Mouse (Mus musculus) forebrain, embryonic 11.5 days (tissue): Measurements from ENCODE around the gene Trabd2b. TPM values are rescaled to one million over a fixed set of nuclear protein-coding genes. Genes with fewer than 3 reads are reported as not detected.
A peak's percentile ranks its signal among the peaks of the same experiment; 100 is the strongest.

Source experiments
- ATAC-seq: fragments of 200-750 bp; cut with Nextera tagmentation; replicated peaks from 2 replicates; pipeline ENCODE4 v1.8.0; 2017; ENCODE audit warnings: moderate TSS enrichment; ENCODE audit not compliant: low FRiP score
- DNase-seq: peaks from one replicate; pipeline ENCODE4 v3.0.0-alpha.2; 2017; ENCODE audit warnings: low spot score
- H3K27ac ChIP-seq: fragments of 300-500 bp; sonication (generic); 2 replicates; pipeline ENCODE4 v1.5.1; 2014; ENCODE audit warnings: low read depth, low read length
- H3K27me3 ChIP-seq: fragments of 300-500 bp; sonication (generic); 2 replicates; pipeline ENCODE4 v1.6.1; 2014; ENCODE audit warnings: mild to moderate bottlenecking, low read length, mixed read lengths; ENCODE audit not compliant: control insufficient read depth, insufficient read depth
- H3K36me3 ChIP-seq: fragments of 300-500 bp; sonication (generic); 2 replicates; pipeline ENCODE4 v1.6.1; 2014; ENCODE audit warnings: mild to moderate bottlenecking, low read length, moderate library complexity, mixed read lengths; ENCODE audit not compliant: control insufficient read depth, insufficient read depth
- H3K4me1 ChIP-seq: fragments of 300-500 bp; sonication (generic); replicated peaks from 2 replicates; pipeline ENCODE4 v1.6.1; 2014; ENCODE audit warnings: low read length, mixed read lengths; ENCODE audit not compliant: control insufficient read depth, insufficient read depth
- H3K4me2 ChIP-seq: fragments of 300-500 bp; sonication (generic); 2 replicates; pipeline ENCODE4 v1.6.1; 2014; ENCODE audit warnings: low read depth, mild to moderate bottlenecking, low read length, moderate library complexity, mixed read lengths; ENCODE audit not compliant: severe bottlenecking
- H3K4me3 ChIP-seq: fragments of 300-500 bp; sonication (generic); 2 replicates; pipeline ENCODE4 v1.5.1; 2014; ENCODE audit warnings: low read depth, low read length
- H3K9ac ChIP-seq: fragments of 300-500 bp; sonication (generic); 2 replicates; pipeline ENCODE4 v1.6.1; 2014; ENCODE audit warnings: low read length
- H3K9me3 ChIP-seq: fragments of 300-500 bp; sonication (generic); 2 replicates; pipeline ENCODE4 v1.6.1; 2016; ENCODE audit warnings: low read length, mixed read lengths; ENCODE audit not compliant: control insufficient read depth
- WGBS: fragments of 180-500 bp; shearing (Covaris S2); extraction: QIAGEN DNeasy Blood & Tissue Kit; methylation state at CpG from one replicate; pipeline ENCODE4 v1.1.7; 2014; 5-methylcytosine and 5-hydroxymethylcytosine counted together
- polyA plus RNA-seq: library from polyadenylated mRNA; unstranded; fragments of >200 nt; fragmentation: Nextera tagmentation; extraction: Ambion mirVana; gene quantifications from 2 replicates; pipeline ENCODE4 v1.2.1, GENCODE M21; 2014

Gene Trabd2b
- polyA plus RNA-seq, 1 experiment from 2014 or later: 1.4 TPM

- DNase-seq: no peak
- no peaks in the 10 kb centered on the region for H3K27me3 ChIP-seq
- H3K36me3 ChIP-seq: no peaks in the 10 kb centered on the region
- no peak overlapping the region for H3K27ac ChIP-seq
- 68% methylated on average over 2 of the region's 2 CpGs for WGBS
- no peaks in the 10 kb centered on the region for H3K9me3 ChIP-seq
- ATAC-seq: no peak
- H3K4me3 ChIP-seq: no peak overlapping the region
- no peak overlapping the region for H3K9ac ChIP-seq
- no peaks in the 10 kb centered on the region for H3K4me1 ChIP-seq
- no peak overlapping the region for H3K4me2 ChIP-seq
Measured at GRCm38 (mm10) chr4:114442186-114442585, 35.7 kb downstream of the Trabd2b start.

DNA sequence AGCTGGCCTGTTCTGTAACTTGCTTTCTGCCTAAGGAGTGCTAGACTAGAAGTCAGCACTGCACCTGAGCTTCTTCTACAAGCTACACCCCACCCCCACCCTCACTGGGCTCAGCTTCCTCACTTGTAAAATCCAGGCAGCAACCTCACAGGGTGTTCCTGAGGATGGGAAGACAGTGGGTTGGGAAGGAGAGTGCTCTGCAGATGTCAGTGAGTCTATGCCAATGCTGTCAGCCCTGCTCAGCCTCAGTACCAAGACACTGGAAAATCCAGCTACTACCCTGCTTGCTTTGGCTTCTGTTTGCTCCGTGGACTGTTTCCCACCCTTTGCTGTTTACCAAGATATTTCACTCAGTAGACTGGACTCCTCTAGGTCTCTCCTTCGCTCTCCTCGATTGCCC is 36.1 kb downstream of the Trabd2b start:
- Histone ChIP-seq H3K4me2 (no peak overlapping the region), H3K27me3 (no peaks in the 10 kb centered on the region), H3K27ac (no peak overlapping the region), H3K4me3 (no peak overlapping the region), H3K36me3 (no peaks in the 10 kb centered on the region), H3K9me3 (no peaks in the 10 kb centered on the region), H3K4me1 (no peaks in the 10 kb centered on the region), H3K9ac (no peak overlapping the region)
- DNase-seq (no peak), ATAC-seq (no peak)
- WGBS: 88% methylated on average over 3 of the region's 3 CpGs

- Histone ChIP-seq H3K9me3 (no peaks in the 10 kb centered on the region), H3K4me1 (no peaks in the 10 kb centered on the region), H3K4me3 (no peak overlapping the region), H3K36me3 (no peaks in the 10 kb centered on the region), H3K27me3 (no peaks in the 10 kb centered on the region), H3K9ac (no peak overlapping the region), H3K27ac (no peak overlapping the region), H3K4me2 (no peak overlapping the region)
- 91% methylated on average over 9 of the region's 9 CpGs for WGBS
- DNase-seq: no peak
- no peak for ATAC-seq
Measured at GRCm38 (mm10) chr4:114448393-114449052, 42.0 kb downstream of the Trabd2b start.

DNA sequence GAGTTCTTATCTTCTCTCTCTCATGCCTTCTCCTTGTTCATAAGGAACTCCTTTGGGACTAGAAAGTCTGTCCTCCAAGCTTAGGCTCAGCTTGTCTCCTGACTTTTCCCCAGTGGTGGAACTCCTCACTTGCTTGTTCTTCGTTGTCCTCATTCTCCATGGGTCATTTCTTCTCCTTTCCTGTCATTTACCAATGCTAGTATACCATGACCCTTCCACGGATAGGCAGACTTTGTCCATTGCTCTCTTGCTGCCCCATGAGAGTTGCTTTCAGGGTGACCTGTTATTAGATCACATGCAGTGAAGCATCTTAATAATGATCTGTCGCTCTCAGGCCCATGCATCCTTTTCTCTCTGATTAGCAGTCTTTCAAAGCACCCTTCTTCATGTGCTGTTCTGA is 46.6 kb downstream of the Trabd2b start:
- H3K27me3 ChIP-seq: no peaks in the 10 kb centered on the region
- no peak for ATAC-seq
- no peak overlapping the region for H3K9ac ChIP-seq

GRCm38 (mm10) chr4:114454016-114454415 is 47.5 kb downstream of the Trabd2b start:
- Histone ChIP-seq H3K4me3 (no peak overlapping the region), H3K27me3 (no peaks in the 10 kb centered on the region), H3K4me2 (no peak overlapping the region), H3K27ac (no peak overlapping the region), H3K36me3 (no peaks in the 10 kb centered on the region), H3K9ac (no peak overlapping the region), H3K4me1 (no peaks in the 10 kb centered on the region), H3K9me3 (no peaks in the 10 kb centered on the region)
- ATAC-seq: no peak
- 78% methylated on average over 4 of the region's 4 CpGs for WGBS
- no peak for DNase-seq

More for the DNA sequence above, 46.6 kb downstream of the Trabd2b start:
- Histone ChIP-seq H3K4me3 (no peak overlapping the region), H3K4me1 (no peaks in the 10 kb centered on the region), H3K36me3 (no peaks in the 10 kb centered on the region), H3K9me3 (no peaks in the 10 kb centered on the region), H3K4me2 (no peak overlapping the region), H3K27ac (no peak overlapping the region)
- no peak for DNase-seq
- WGBS: 78% methylated on average over 3 of the region's 3 CpGs

GRCm38 (mm10) chr4:114454495-114455186 is 48.1 kb downstream of the Trabd2b start:
- no peaks in the 10 kb centered on the region for H3K9me3 ChIP-seq
- no peak for ATAC-seq
- no peak overlapping the region for H3K27ac ChIP-seq
- no peak for DNase-seq
- H3K9ac ChIP-seq: no peak overlapping the region
- H3K4me3 ChIP-seq: no peak overlapping the region
- H3K4me1 ChIP-seq: no peaks in the 10 kb centered on the region
- H3K4me2 ChIP-seq: no peak overlapping the region
- H3K27me3 ChIP-seq: no peaks in the 10 kb centered on the region
- H3K36me3 ChIP-seq: no peaks in the 10 kb centered on the region
- 88% methylated on average over 3 of the region's 3 CpGs for WGBS

- no peaks in the 10 kb centered on the region for H3K9me3 ChIP-seq
- H3K36me3 ChIP-seq: no peaks in the 10 kb centered on the region
- 91% methylated on average over 2 of the region's 2 CpGs for WGBS
- no peak overlapping the region for H3K4me2 ChIP-seq
- H3K4me3 ChIP-seq: no peak overlapping the region
- no peak overlapping the region for H3K9ac ChIP-seq
- ATAC-seq (no peak), DNase-seq (no peak)
- H3K27me3 ChIP-seq: no peaks in the 10 kb centered on the region
- H3K27ac ChIP-seq: no peak overlapping the region
- no peaks in the 10 kb centered on the region for H3K4me1 ChIP-seq
Measured at GRCm38 (mm10) chr4:114457111-114457510, 50.6 kb downstream of the Trabd2b start.

DNA sequence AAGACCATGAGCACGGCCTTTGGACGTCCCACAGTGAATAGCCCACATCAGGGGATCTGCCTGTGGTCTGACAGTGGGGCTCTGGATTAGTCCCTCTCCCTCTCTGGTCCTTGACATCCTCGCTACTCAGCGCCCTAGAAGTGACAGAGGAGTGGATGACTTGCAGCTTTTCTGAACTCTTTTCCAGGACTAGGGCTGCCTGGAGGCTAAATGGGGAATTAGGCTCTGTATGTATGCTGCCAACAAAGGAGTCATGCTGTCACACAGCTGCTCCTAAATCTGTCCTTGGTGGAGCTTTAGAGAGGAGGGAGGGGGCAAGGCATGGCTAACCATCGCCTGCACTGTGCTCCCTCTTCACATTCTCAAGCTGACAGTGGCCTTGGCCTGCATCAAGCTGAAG is 53.1 kb downstream of the Trabd2b start:
- Histone ChIP-seq H3K4me3 (no peak overlapping the region), H3K36me3 (no peaks in the 10 kb centered on the region), H3K4me1 (no peaks in the 10 kb centered on the region), H3K27me3 (no peaks in the 10 kb centered on the region), H3K27ac (no peak overlapping the region), H3K9me3 (no peaks in the 10 kb centered on the region), H3K4me2 (no peak overlapping the region), H3K9ac (no peak overlapping the region)
- DNase-seq: no peak
- WGBS: 10% methylated on average over 5 of the region's 5 CpGs
- peak; percentile 46; the same call in 1 of the 2 replicates for ATAC-seq

- ATAC-seq (no peak), DNase-seq (no peak)
- Histone ChIP-seq H3K36me3 (no peaks in the 10 kb centered on the region), H3K9ac (no peak overlapping the region), H3K27ac (no peak overlapping the region), H3K27me3 (no peaks in the 10 kb centered on the region), H3K9me3 (no peaks in the 10 kb centered on the region), H3K4me1 (no peaks in the 10 kb centered on the region), H3K4me2 (no peak overlapping the region), H3K4me3 (no peak overlapping the region)
- 79% methylated on average over 5 of the region's 5 CpGs for WGBS
Measured at GRCm38 (mm10) chr4:114460401-114460800, 53.9 kb downstream of the Trabd2b start.
